Mouse (Mus musculus) hindbrain, postnatal 0 days (tissue): ENCODE data around the gene Myt1. TPM values are rescaled to one million over a fixed set of nuclear protein-coding genes. Genes with fewer than 3 reads are reported as not detected.

Source experiments
- ATAC-seq: fragments of 200-750 bp; cut with Nextera tagmentation; 2 replicates; pipeline ENCODE4 v1.8.0; 2017; ENCODE audit warnings: mild to moderate bottlenecking, moderate TSS enrichment, moderate library complexity
- DNase-seq: peaks from one replicate; pipeline ENCODE4 v3.0.0-alpha.2; 2015; ENCODE audit warnings: low spot score
- H3K27ac ChIP-seq: fragments of 300-500 bp; sonication (generic); 2 replicates; pipeline ENCODE4 v1.5.1; 2014; ENCODE audit warnings: mild to moderate bottlenecking
- H3K27me3 ChIP-seq: fragments of 300-500 bp; sonication (generic); 2 replicates; pipeline ENCODE4 v1.6.1; 2014; ENCODE audit warnings: low read length, mixed read lengths; ENCODE audit not compliant: insufficient read depth
- H3K36me3 ChIP-seq: fragments of 300-500 bp; sonication (generic); 2 replicates; pipeline ENCODE4 v1.6.1; 2014; ENCODE audit warnings: low read length, mixed read lengths; ENCODE audit not compliant: insufficient read depth
- H3K4me1 ChIP-seq: fragments of 300-500 bp; sonication (generic); 2 replicates; pipeline ENCODE4 v1.6.1; 2014; ENCODE audit warnings: antibody characterized with exemption, low read length, mixed read lengths; ENCODE audit not compliant: insufficient read depth
- H3K4me2 ChIP-seq: fragments of 300-500 bp; sonication (generic); 2 replicates; pipeline ENCODE4 v1.6.1; 2014; ENCODE audit warnings: low read depth, mild to moderate bottlenecking, low read length, moderate library complexity, mixed read lengths
- H3K4me3 ChIP-seq: fragments of 300-500 bp; sonication (generic); 2 replicates; pipeline ENCODE4 v1.5.1; 2014; ENCODE audit warnings: low read length
- H3K9ac ChIP-seq: fragments of 300-500 bp; sonication (generic); replicated peaks from 2 replicates; pipeline ENCODE4 v1.6.1; 2014; ENCODE audit warnings: mild to moderate bottlenecking, low read length, moderate library complexity, mixed read lengths
- H3K9me3 ChIP-seq: fragments of 300-500 bp; sonication (generic); 2 replicates; pipeline ENCODE4 v1.6.1; 2016; ENCODE audit warnings: low read length, mixed read lengths
- CTCF ChIP-seq: IDR thresholded peaks from 2 replicates; pipeline ENCODE4 v1.5.1; 2016; ENCODE audit warnings: antibody characterized with exemption, control low read depth, low read depth
- WGBS: fragments of 180-500 bp; shearing (Covaris S2); extraction: QIAGEN DNeasy Blood & Tissue Kit; methylation state at CpG from one replicate; pipeline ENCODE4 v1.1.7; 2014; 5-methylcytosine and 5-hydroxymethylcytosine counted together
- polyA plus RNA-seq: library from polyadenylated mRNA; unstranded; fragments of >200 nt; fragmentation: Nextera tagmentation; extraction: Ambion mirVana; gene quantifications from 2 replicates; pipeline ENCODE4 v1.2.1, GENCODE M21; 2015
- total RNA-seq: library from RNA; depleted of rRNA; stranded (reverse); fragments of >200 nt; gene quantifications from 2 replicates; pipeline ENCODE4 v1.2.3, GENCODE M21; 2014

The Myt1 gene
- total and polyA plus RNA-seq, 2 experiments from 2014 or later = 11.4 to 55.2 TPM

DNA sequence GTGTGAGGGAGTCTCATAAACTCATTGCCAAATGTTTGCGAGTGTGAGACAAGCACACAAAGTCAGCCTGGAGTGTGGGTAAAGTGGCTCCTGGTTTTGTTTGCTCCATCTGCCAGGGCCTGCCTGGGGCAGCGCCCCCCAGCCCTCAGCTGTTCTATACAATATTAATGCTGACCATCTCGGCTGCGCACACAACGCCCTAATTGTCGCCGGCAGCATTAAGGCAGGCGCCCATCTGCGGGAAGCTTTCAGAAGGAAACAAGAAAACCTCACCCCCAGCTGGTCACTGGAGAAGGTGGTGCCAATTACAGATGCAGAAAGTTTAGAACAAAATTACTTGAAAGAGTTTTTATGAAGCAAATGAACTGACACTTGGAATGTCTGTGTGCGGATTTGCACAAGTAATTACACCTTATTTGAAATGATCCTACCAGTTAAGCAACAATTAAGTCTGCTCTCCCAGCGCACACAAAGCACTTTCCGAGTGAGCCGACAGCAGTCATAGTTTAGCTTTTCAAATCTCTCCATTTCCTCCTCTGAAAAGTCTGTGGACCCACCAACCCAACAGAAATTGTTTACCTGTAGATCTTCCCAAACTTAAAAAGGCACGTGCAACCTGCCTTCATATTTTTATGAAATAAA lies 875 bp downstream of the Myt1 start:
- DNase-seq (peak; percentile 49), ATAC-seq (no peak)
- 0 out of 2 replicates have a peak overlapping the region, but pooled peaks have one; percentile 2 for H3K4me3 ChIP-seq
- H3K36me3 ChIP-seq = no peaks in the 10 kb centered on the region
- no peaks in the 10 kb centered on the region for H3K27me3 ChIP-seq
- 0 out of 2 replicates have a peak, but pooled peaks have one; percentile 2 for TF ChIP-seq CTCF
- peak overlapping the region; percentile 37 for H3K27ac ChIP-seq
- H3K9me3 ChIP-seq = no peaks in the 10 kb centered on the region
- H3K4me2 ChIP-seq = peak overlapping the region; percentile 39
- H3K4me1 ChIP-seq = peaks cover 19% of the 10 kb centered on the region
- WGBS = 7% methylated on average over 14 of the region's 14 CpGs
- no peak overlapping the region for H3K9ac ChIP-seq

DNA sequence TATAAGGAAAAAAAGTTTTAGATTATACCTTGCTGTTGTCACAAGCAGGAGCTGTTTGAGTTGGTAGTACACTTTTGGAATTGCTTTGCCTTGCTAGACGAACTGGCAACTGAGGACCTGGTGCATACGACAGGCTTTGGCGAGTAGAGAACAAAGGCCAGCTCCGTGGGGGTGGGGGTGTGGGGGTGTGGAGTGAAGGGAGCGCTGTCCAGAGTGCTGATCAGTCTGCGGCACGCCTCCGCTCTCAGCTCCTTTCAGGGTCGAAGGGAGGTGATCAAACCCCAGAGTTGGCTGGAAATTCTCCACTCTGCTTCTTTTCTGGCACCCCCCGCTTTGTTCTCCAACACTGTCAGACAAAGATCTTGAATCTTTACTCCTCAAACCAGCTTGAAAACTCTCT lies 1.5 kb downstream of the Myt1 start:
- DNase-seq = peak; percentile 71
- Histone ChIP-seq H3K36me3 (no peaks in the 10 kb centered on the region), H3K4me3 (no peak overlapping the region), H3K4me2 (peak overlapping the region; percentile 39), H3K4me1 (peaks cover 20% of the 10 kb centered on the region), H3K27me3 (no peaks in the 10 kb centered on the region), H3K9ac (0 out of 2 replicates have a peak overlapping the region, but pooled peaks have one; percentile 21), H3K27ac (peak overlapping the region; percentile 66), H3K9me3 (no peaks in the 10 kb centered on the region)
- under 1% methylated on average over 10 of the region's 10 CpGs for WGBS
- ATAC-seq = peak; percentile 57; the same call in 1 of the 2 replicates
- no peak for TF ChIP-seq CTCF

DNA sequence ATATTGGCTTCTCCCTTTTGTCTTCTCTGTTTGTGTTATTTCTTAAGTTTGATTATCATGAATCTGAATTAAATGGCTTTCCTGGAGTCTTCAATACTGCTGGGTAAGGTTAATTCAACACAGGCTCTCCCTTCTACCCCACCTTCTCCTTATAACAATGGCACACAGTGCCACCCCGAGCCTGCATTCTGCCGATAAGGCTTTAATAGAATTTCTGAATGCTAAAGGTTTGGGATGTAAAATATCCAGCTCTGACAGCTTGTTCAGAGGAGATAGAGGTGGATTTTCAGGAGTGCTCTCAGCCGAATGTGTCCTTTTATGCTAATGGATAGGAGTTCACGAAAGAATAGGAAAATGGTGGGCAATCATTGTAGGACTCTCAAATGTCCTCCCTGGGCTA lies 2.1 kb downstream of the Myt1 start:
- H3K27ac ChIP-seq = peak overlapping the region; percentile 66; the same call in 1 of the 2 replicates
- H3K4me3 ChIP-seq = no peak overlapping the region
- ATAC-seq (no peak), DNase-seq (peak; percentile 28)
- 36% methylated on average over 4 of the region's 4 CpGs for WGBS
- peak overlapping the region; percentile 39 for H3K4me2 ChIP-seq
- TF ChIP-seq CTCF = no peak
- no peaks in the 10 kb centered on the region for H3K27me3 ChIP-seq
- 0 out of 2 replicates have a peak overlapping the region, but pooled peaks have one; percentile 21 for H3K9ac ChIP-seq
- H3K4me1 ChIP-seq = peaks cover 27% of the 10 kb centered on the region
- H3K9me3 ChIP-seq = no peaks in the 10 kb centered on the region
- H3K36me3 ChIP-seq = no peaks in the 10 kb centered on the region

DNA sequence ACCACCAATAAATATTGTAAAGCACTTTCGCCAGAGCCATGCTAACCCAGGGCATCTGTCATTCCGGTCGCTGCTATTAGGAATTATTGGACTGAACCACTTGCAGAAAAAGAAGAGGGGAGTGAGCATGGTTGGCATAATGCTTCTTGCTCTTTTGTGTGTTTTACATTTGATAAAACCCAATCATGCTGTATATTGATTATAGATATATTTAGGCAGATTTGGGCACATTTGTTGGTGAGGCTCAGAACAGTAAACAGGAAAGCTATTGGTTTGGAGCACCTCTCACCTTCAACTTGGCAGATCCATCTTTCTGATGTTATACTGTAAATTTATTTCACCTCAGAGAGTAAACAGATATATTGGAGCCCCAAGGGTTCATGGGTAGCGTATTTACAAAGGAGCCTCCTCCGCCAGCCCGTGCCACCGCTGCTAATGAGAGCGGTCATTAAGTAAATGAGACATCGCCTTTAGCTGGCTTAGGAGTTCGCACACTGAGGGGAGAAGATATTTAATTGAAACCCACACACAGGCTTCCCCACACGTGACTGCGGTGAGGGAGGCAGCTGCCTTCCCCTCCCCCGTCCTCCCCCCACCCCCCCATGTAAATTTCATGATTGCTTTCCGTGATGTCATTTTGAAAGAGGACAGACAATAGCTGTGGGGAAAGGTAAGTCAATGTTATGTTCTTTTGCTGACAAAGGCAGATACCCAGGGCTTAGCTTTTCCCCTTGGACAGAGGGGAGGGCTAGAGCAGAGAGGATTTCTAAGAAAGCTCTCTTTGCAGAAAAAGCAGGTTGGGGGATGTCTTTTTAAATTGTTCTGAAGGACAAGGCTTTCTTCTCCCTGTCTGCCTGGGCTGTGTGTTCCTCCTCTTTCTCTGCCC lies 3.8 kb downstream of the Myt1 start:
- Histone ChIP-seq H3K4me2 (peak overlapping the region; percentile 76), H3K27ac (peak overlapping the region; percentile 75), H3K9me3 (no peaks in the 10 kb centered on the region), H3K9ac (peak overlapping the region; percentile 44), H3K36me3 (no peaks in the 10 kb centered on the region), H3K27me3 (no peaks in the 10 kb centered on the region), H3K4me3 (peak overlapping the region; percentile 38), H3K4me1 (peaks cover 27% of the 10 kb centered on the region)
- WGBS = 21% methylated on average over 14 of the region's 14 CpGs
- TF ChIP-seq CTCF = no peak
- ATAC-seq (peak; percentile 84), DNase-seq (peak; percentile 80)

DNA sequence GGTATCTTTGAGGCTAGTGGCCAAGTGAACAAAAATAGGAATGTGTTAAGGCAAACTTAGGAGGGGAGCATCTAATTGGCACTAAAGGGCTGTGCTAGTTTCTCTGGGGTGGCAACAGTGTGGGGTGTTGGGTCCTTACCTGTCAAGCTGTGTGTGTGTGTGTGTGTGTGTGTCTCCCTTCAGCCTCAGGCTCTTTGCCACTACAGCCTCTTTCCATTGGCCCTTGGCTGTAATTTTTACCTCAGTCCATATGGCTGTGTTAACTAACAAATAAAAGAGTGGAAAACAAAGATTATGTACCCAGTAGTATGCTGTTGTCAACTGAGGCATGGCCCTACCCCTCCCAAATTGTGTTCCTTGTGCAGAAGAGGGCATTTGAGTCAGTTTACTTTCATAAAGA lies 5.3 kb downstream of the Myt1 start:
- no peak for DNase-seq
- peak overlapping the region; percentile 35; the same call in 1 of the 2 replicates for H3K9ac ChIP-seq
- peak overlapping the region; percentile 38 for H3K4me3 ChIP-seq
- H3K27ac ChIP-seq = no peak overlapping the region
- no peak for ATAC-seq
- no peak for TF ChIP-seq CTCF
- H3K27me3 ChIP-seq = no peaks in the 10 kb centered on the region
- H3K9me3 ChIP-seq = no peaks in the 10 kb centered on the region
- H3K4me2 ChIP-seq = peak overlapping the region; percentile 76
- no peaks in the 10 kb centered on the region for H3K36me3 ChIP-seq
- H3K4me1 ChIP-seq = peaks cover 21% of the 10 kb centered on the region

DNA sequence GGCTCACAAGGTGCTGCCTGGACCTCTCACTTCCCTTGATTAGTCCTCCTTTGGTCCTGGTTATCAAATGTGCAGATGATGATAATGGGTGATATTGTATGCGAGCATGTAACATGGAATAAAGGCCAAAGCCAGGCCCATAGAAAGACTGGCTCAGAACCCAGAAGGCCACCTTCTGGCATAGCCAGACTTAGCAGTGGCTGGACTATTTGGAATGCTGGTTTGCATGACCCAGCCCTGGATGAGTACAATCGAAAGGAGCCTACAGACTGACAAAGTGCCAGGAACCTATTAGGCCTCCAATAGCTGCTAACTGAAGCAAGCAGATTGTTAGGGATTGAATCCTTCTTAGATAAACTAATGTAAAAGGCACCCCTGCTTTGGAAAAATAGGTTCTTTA lies 6.3 kb downstream of the Myt1 start:
- DNase-seq = no peak
- peak overlapping the region; percentile 38 for H3K4me3 ChIP-seq
- no peaks in the 10 kb centered on the region for H3K27me3 ChIP-seq
- H3K36me3 ChIP-seq = no peaks in the 10 kb centered on the region
- H3K4me1 ChIP-seq = peaks cover 19% of the 10 kb centered on the region
- no peak for ATAC-seq
- H3K4me2 ChIP-seq = peak overlapping the region; percentile 76
- H3K9ac ChIP-seq = peak overlapping the region; percentile 13; the same call in 1 of the 2 replicates
- peak; percentile 19; the same call in 1 of the 2 replicates for TF ChIP-seq CTCF
- no peaks in the 10 kb centered on the region for H3K9me3 ChIP-seq
- H3K27ac ChIP-seq = no peak overlapping the region
- 60% methylated on average over 2 of the region's 2 CpGs for WGBS
